Mouse (Mus musculus): ENCODE results near the gene Capn2. TPM values are rescaled to one million over a fixed set of nuclear protein-coding genes. Genes with fewer than 3 reads are reported as not detected.
A peak's percentile ranks its signal among the peaks of the same experiment; 100 is the strongest.

Capn2 gene
- polyA plus RNA-seq, 1 experiment from 2014 or later, result 135 TPM

GRCm38 (mm10) chr1:182560390-182561098 lies 43.1 kb upstream of the Capn2 start:
- H3K9me3 ChIP-seq (ENCODE audit: low read length), result no peaks in the 10 kb centered on the region
- no peak overlapping the region for H3K4me3 ChIP-seq (ENCODE audit: low read depth, low read length)
- H3K27me3 ChIP-seq (replicated peaks; ENCODE audit: insufficient read depth, low read length), result no peaks in the 10 kb centered on the region
- 0 out of 2 replicates have a peak, but pooled peaks cover 3% of the 10 kb centered on the region for H3K4me1 ChIP-seq (ENCODE audit: insufficient read depth, low read depth, low read length)
- H3K4me2 ChIP-seq (replicated peaks; ENCODE audit: low read depth, low read length), result no peak overlapping the region
- H3K9ac ChIP-seq (replicated peaks; ENCODE audit: low read depth), result no peak overlapping the region
- WGBS, result 15% methylated on average over 3 of the region's 3 CpGs
- TF ChIP-seq EP300 (IDR thresholded peaks at IDR 0.05) (0 out of 2 replicates have a peak, but pooled peaks have one; percentile 22), CTCF (IDR thresholded peaks at IDR 0.05) (peak; percentile 88)
- ATAC-seq, result peak; percentile 70
- H3K36me3 ChIP-seq (ENCODE audit: insufficient read depth, low read length), result no peaks in the 10 kb centered on the region
- peak; percentile 86 for DNase-seq (ENCODE audit: low spot score)
- no peak overlapping the region for H3K27ac ChIP-seq (ENCODE audit: low read length)

DNA sequence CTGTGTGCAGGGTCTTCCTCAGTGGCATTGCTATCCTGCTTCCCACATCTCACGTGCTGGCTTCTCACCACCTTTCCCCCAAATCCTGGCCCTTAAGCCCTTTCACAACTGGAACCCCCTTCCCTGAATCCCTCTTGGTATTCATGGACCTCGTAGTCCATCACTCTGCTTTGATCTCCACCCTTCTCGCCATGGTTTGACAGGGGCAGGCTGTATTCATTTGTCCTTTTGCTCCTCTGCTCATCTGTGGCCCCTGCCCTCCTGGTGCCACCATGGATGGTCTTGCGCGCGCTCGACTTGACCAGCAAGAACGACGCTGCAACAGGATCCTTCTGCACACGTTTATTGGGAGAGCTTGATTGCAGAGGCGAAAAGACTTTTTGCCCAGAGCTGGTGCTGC lies 42.1 kb upstream of the Capn2 start:
- ATAC-seq (no peak), DNase-seq (ENCODE audit: low spot score) (no peak)
- H3K9ac ChIP-seq (replicated peaks; ENCODE audit: low read depth), result no peak overlapping the region
- 0 out of 2 replicates have a peak, but pooled peaks cover 3% of the 10 kb centered on the region for H3K4me1 ChIP-seq (ENCODE audit: insufficient read depth, low read depth, low read length)
- no peak overlapping the region for H3K27ac ChIP-seq (ENCODE audit: low read length)
- H3K36me3 ChIP-seq (ENCODE audit: insufficient read depth, low read length), result no peaks in the 10 kb centered on the region
- no peak overlapping the region for H3K4me2 ChIP-seq (replicated peaks; ENCODE audit: low read depth, low read length)
- WGBS, result 85% methylated on average over 10 of the region's 11 CpGs
- TF ChIP-seq EP300 (IDR thresholded peaks at IDR 0.05) (no peak), CTCF (IDR thresholded peaks at IDR 0.05) (no peak)
- H3K27me3 ChIP-seq (replicated peaks; ENCODE audit: insufficient read depth, low read length), result no peaks in the 10 kb centered on the region
- H3K4me3 ChIP-seq (ENCODE audit: low read depth, low read length), result no peak overlapping the region
- H3K9me3 ChIP-seq (ENCODE audit: low read length), result no peaks in the 10 kb centered on the region

DNA sequence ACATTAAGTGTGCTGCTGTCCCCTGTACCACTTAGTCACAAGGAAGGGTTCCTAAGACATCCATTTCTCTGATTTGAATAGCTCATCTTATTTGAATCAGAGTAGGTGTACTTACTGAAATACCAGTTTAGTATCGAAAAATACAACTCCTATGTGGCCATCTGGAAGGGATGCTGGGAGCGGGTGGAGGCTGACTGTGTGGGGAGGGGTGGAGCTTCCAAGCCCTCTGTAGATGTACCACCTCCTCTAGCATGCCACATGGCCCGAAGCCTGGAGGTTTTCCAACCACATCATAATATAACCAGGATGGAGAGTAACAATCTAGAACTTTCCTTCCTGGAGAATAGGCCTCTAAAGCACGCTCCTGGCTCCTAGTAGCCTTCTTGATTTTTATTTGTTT lies 40.9 kb upstream of the Capn2 start:
- no peak for DNase-seq (ENCODE audit: low spot score)
- no peak overlapping the region for H3K9ac ChIP-seq (replicated peaks; ENCODE audit: low read depth)
- 71% methylated on average over 4 of the region's 4 CpGs for WGBS
- H3K4me1 ChIP-seq (ENCODE audit: insufficient read depth, low read depth, low read length), result 0 out of 2 replicates have a peak, but pooled peaks cover 3% of the 10 kb centered on the region
- H3K27ac ChIP-seq (ENCODE audit: low read length), result no peak overlapping the region
- H3K4me3 ChIP-seq (ENCODE audit: low read depth, low read length), result no peak overlapping the region
- ATAC-seq, result no peak
- H3K9me3 ChIP-seq (ENCODE audit: low read length), result no peaks in the 10 kb centered on the region
- TF ChIP-seq CTCF (IDR thresholded peaks at IDR 0.05) (no peak), EP300 (IDR thresholded peaks at IDR 0.05) (no peak)
- no peak overlapping the region for H3K4me2 ChIP-seq (replicated peaks; ENCODE audit: low read depth, low read length)
- no peaks in the 10 kb centered on the region for H3K36me3 ChIP-seq (ENCODE audit: insufficient read depth, low read length)
- no peaks in the 10 kb centered on the region for H3K27me3 ChIP-seq (replicated peaks; ENCODE audit: insufficient read depth, low read length)

DNA sequence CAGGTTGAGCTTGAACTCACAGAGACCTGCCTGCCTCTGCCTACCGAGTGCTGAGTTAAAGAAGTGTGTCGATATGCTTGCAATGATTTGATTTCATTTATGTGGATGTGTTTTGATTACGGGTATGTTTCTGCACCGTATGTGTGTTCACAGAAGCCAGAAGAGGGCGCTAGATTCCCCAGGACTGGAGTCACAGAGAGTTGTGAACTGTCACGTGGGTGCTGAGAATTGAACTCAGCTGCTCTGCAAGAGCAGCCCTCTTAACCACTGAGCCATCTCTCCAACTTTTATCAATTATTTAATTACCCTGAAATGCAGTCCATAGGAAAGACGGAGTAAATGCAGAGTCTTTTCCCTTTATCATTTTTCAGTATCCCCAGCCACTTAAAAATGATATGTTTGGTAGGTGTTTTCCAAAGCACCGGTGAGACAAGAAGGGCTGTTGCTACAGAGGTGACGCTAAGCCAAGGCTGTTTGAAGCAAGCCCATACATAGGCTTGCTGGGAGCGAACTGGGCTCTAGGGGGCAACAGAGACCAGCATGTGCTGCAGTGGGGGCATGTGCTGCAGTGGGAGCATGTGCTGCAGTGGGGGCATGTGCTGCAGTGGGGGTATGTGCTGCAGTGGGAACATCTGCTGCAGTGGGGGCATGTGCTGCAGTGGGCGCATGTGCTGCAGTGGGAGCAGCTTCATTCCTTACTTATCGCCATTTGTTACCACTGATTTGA lies 36.4 kb upstream of the Capn2 start:
- Histone ChIP-seq H3K4me3 (ENCODE audit: low read depth, low read length) (no peak overlapping the region), H3K9ac (replicated peaks; ENCODE audit: low read depth) (no peak overlapping the region), H3K4me1 (ENCODE audit: insufficient read depth, low read depth, low read length) (no peaks in the 10 kb centered on the region), H3K27ac (ENCODE audit: low read length) (no peak overlapping the region), H3K36me3 (ENCODE audit: insufficient read depth, low read length) (no peaks in the 10 kb centered on the region), H3K4me2 (replicated peaks; ENCODE audit: low read depth, low read length) (no peak overlapping the region), H3K27me3 (replicated peaks; ENCODE audit: insufficient read depth, low read length) (no peaks in the 10 kb centered on the region), H3K9me3 (ENCODE audit: low read length) (no peaks in the 10 kb centered on the region)
- 62% methylated on average over 12 of the region's 12 CpGs for WGBS
- TF ChIP-seq CTCF (IDR thresholded peaks at IDR 0.05) (peak; percentile 92), EP300 (IDR thresholded peaks at IDR 0.05) (no peak)
- ATAC-seq (peak; percentile 72), DNase-seq (ENCODE audit: low spot score) (peak; percentile 66)

DNA sequence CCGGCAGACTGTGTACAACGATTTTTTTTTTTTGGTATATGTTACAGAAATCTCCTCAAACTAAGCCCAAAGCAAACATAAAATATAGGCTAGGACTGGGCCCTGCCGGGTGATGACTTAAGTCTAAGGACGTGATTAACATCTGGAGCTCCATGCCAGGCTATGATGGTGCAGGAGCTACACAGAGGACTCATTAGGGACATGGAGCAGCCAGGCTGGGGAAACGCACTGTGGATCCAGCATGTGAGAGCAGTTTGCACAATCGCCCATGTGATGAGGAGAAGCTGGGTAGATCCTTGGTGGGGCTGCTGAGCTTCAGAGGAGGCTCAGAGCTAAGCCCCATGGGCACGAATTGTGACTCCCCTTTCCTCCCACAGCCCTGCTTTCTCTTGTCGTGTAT lies 33.4 kb upstream of the Capn2 start:
- H3K9ac ChIP-seq (replicated peaks; ENCODE audit: low read depth), result no peak overlapping the region
- H3K4me2 ChIP-seq (replicated peaks; ENCODE audit: low read depth, low read length), result no peak overlapping the region
- H3K36me3 ChIP-seq (ENCODE audit: insufficient read depth, low read length), result no peaks in the 10 kb centered on the region
- DNase-seq (ENCODE audit: low spot score) (no peak), ATAC-seq (no peak)
- H3K9me3 ChIP-seq (ENCODE audit: low read length), result no peaks in the 10 kb centered on the region
- no peaks in the 10 kb centered on the region for H3K27me3 ChIP-seq (replicated peaks; ENCODE audit: insufficient read depth, low read length)
- 68% methylated on average over 8 of the region's 8 CpGs for WGBS
- H3K27ac ChIP-seq (ENCODE audit: low read length), result no peak overlapping the region
- H3K4me1 ChIP-seq (ENCODE audit: insufficient read depth, low read depth, low read length), result no peaks in the 10 kb centered on the region
- H3K4me3 ChIP-seq (ENCODE audit: low read depth, low read length), result no peak overlapping the region
- TF ChIP-seq CTCF (IDR thresholded peaks at IDR 0.05), result no peak
- TF ChIP-seq EP300 (IDR thresholded peaks at IDR 0.05), result no peak

- 68% methylated on average over 1 of the region's 1 CpGs for WGBS
- H3K9me3 ChIP-seq (ENCODE audit: low read length), result no peaks in the 10 kb centered on the region
- H3K4me3 ChIP-seq (ENCODE audit: low read depth, low read length), result no peak overlapping the region
- H3K9ac ChIP-seq (replicated peaks; ENCODE audit: low read depth), result no peak overlapping the region
- DNase-seq (ENCODE audit: low spot score) (no peak), ATAC-seq (no peak)
- TF ChIP-seq EP300 (IDR thresholded peaks at IDR 0.05) (no peak), CTCF (IDR thresholded peaks at IDR 0.05) (no peak)
- H3K27ac ChIP-seq (ENCODE audit: low read length), result no peak overlapping the region
- no peak overlapping the region for H3K4me2 ChIP-seq (replicated peaks; ENCODE audit: low read depth, low read length)
- no peaks in the 10 kb centered on the region for H3K4me1 ChIP-seq (ENCODE audit: insufficient read depth, low read depth, low read length)
- no peaks in the 10 kb centered on the region for H3K36me3 ChIP-seq (ENCODE audit: insufficient read depth, low read length)
- no peaks in the 10 kb centered on the region for H3K27me3 ChIP-seq (replicated peaks; ENCODE audit: insufficient read depth, low read length)
Measured at GRCm38 (mm10) chr1:182543906-182544305, 26.5 kb upstream of the Capn2 start.
